Mouse (Mus musculus) forebrain, embryonic 10.5 days (tissue): ENCODE data around the gene Gm3404. TPM values are rescaled to one million over a fixed set of nuclear protein-coding genes. Genes with fewer than 3 reads are reported as not detected.
"Not testable (repeated sequence)": the region's sequence is repeated elsewhere in the genome, so short reads cannot be mapped to it uniquely, and the experiment has no call there.

Experiments
- DNase-seq: peaks from one replicate; pipeline ENCODE4 v3.0.0-alpha.2; 2017; ENCODE audit warnings: low spot score; ENCODE audit errors: extremely low spot score
- H3K27ac ChIP-seq: fragments of 300-500 bp; sonication (generic); 2 replicates; pipeline ENCODE4 v1.5.1; 2016; ENCODE audit warnings: mild to moderate bottlenecking
- H3K27me3 ChIP-seq: fragments of 300-500 bp; sonication (generic); 2 replicates; pipeline ENCODE4 v1.6.1; 2016; ENCODE audit warnings: mild to moderate bottlenecking; ENCODE audit not compliant: poor library complexity, severe bottlenecking
- H3K36me3 ChIP-seq: fragments of 300-500 bp; sonication (generic); replicated peaks from 2 replicates; pipeline ENCODE4 v1.6.1; 2016; ENCODE audit warnings: mild to moderate bottlenecking, moderate library complexity
- H3K4me1 ChIP-seq: fragments of 300-500 bp; sonication (generic); 2 replicates; pipeline ENCODE4 v1.6.1; 2016
- H3K4me3 ChIP-seq: fragments of 300-500 bp; sonication (generic); 2 replicates; pipeline ENCODE4 v1.5.1; 2016; ENCODE audit warnings: mild to moderate bottlenecking, moderate library complexity
- H3K9me3 ChIP-seq: fragments of 300-500 bp; sonication (generic); 2 replicates; pipeline ENCODE4 v1.6.1; 2016; ENCODE audit warnings: mild to moderate bottlenecking, moderate library complexity
- WGBS: fragments of 180-500 bp; shearing (Covaris S2); methylation state at CpG from one replicate; pipeline ENCODE4 v1.1.7; 2016; 5-methylcytosine and 5-hydroxymethylcytosine counted together
- polyA plus RNA-seq: library from polyadenylated mRNA; unstranded; fragments of >200 nt; fragmentation: Nextera tagmentation; extraction: Ambion mirVana; gene quantifications from 2 replicates; pipeline ENCODE4 v1.2.1, GENCODE M21; 2016

Gene Gm3404
- polyA plus RNA-seq: not detected in 2 replicates

DNA sequence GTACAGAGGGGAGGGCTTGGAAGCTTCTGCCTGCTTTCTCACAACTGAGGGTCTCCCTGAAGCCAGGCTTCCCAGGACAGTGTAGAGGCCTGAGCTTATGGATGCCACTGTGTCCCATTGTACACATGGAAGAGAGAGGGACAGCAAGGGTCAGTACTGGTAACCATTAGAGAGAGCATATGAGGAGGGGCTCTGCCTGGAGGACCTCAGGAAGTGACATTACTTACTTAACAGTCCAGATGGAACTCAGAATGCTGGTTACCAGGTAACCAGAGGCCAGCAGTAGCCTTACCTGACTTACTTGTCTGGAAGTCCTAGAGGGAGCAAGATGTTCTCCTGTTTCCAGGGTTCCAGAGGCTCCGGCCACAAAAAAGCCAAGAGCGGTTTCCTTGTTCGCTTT is at the start of gene Gm3404:
Gene Gm3404, plus strand, starts transcription at position 301 of the 400 bp plus-strand sequence.
- WGBS: 95% methylated on average over 3 of the region's 3 CpGs
- H3K27me3 ChIP-seq: not testable (repeated sequence)

DNA sequence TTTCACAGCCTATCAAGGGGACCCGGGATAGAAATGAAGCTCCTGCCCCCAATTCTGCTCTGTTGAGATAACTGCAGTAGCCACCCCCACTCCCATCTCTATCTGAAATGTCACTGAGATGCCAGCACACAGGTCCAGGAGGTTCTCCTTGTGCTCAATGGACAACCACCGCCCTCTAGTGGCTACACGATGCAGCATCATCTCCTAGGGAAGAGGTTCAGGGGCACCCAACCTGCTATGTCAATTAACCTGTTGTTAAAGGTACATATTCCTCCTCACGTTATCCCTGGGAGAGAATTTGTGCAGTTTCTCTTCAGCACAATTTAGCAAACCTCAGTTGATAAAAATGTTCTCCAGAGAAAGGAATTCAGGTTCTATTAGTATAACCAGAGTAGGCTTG is 46.0 kb upstream of the Gm3404 start:
- not testable (repeated sequence) for H3K4me3 ChIP-seq, H3K4me1 ChIP-seq, H3K27ac ChIP-seq, H3K36me3 ChIP-seq, H3K9me3 ChIP-seq, DNase-seq, H3K27me3 ChIP-seq
- WGBS: 16% methylated on average over 4 of the region's 4 CpGs

More for the DNA sequence above, at the start of gene Gm3404:
- not testable (repeated sequence) for H3K36me3 ChIP-seq, DNase-seq, H3K9me3 ChIP-seq, H3K4me1 ChIP-seq, H3K27ac ChIP-seq, H3K4me3 ChIP-seq

DNA sequence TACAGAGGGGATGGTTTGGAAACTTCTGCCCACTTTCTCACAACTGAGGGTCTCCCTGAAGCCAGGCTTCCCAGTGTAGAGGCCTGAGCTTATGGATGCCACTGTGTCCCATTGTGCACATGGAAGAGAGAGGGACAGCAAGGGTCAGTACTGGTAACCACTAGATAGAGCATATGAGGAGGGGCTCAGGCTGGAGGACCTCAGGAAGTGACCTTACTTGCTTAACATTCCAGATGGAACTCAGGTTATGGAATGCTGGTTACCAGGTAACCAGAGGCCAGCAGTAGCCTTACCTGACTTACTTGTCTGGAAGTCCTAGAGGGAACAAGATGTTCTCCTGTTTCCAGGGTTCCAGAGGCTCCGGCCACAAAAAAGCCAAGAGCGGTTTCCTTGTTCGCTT is 43.9 kb upstream of the Gm3404 start, which contains the start of gene Gm6408:
Gene Gm6408, plus strand, starts transcription at position 301 of the 400 bp plus-strand sequence.
- not testable (repeated sequence) for H3K27me3 ChIP-seq, DNase-seq, H3K36me3 ChIP-seq, H3K9me3 ChIP-seq, H3K4me3 ChIP-seq, H3K4me1 ChIP-seq, H3K27ac ChIP-seq
- 98% methylated on average over 3 of the region's 3 CpGs for WGBS

DNA sequence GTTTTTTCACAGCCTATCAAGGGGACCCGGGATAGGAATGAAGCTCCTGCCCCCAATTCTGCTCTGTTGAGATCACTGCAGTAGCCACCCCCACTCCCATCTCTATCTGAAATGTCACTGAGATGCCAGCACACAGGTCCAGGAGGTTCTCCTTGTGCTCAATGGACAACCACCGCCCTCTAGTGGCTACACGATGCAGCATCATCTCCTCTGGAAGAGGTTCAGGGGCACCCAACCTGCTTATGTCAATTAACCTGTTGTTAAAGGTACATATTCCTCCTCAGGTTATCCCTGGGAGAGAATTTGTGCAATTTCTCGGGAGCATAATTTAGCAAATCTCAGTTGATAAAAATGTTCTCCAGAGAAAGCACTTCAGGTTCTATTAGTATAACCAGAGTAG is 36.6 kb upstream of the Gm3404 start:
- not testable (repeated sequence) for H3K27ac ChIP-seq, H3K4me1 ChIP-seq, H3K36me3 ChIP-seq, H3K4me3 ChIP-seq, DNase-seq, H3K9me3 ChIP-seq, H3K27me3 ChIP-seq
- WGBS: 16% methylated on average over 3 of the region's 4 CpGs

DNA sequence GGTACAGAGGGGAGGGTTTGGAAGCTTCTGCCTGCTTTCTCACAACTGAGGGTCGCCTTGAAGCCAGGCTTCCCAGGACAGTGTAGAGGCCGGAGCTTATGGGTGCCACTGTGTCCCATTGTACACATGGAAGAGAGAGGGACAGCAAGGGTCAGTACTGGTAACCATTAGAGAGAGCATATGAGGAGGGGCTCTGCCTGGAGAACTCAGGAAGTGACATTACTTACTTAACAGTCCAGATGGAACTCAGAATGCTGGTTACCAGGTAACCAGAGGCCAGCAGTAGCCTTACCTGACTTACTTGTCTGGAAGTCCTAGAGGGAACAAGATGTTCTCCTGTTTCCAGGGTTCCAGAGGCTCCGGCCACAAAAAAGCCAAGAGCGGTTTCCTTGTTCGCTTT is 34.5 kb upstream of the Gm3404 start, which contains the start of gene Gm6370:
Gene Gm6370, plus strand, starts transcription at position 301 of the 400 bp plus-strand sequence.
- not testable (repeated sequence) for DNase-seq, H3K27ac ChIP-seq, H3K9me3 ChIP-seq, H3K27me3 ChIP-seq, H3K4me3 ChIP-seq, H3K36me3 ChIP-seq, H3K4me1 ChIP-seq
- WGBS: no CpG with 5 or more reads among the region's 5 CpGs

DNA sequence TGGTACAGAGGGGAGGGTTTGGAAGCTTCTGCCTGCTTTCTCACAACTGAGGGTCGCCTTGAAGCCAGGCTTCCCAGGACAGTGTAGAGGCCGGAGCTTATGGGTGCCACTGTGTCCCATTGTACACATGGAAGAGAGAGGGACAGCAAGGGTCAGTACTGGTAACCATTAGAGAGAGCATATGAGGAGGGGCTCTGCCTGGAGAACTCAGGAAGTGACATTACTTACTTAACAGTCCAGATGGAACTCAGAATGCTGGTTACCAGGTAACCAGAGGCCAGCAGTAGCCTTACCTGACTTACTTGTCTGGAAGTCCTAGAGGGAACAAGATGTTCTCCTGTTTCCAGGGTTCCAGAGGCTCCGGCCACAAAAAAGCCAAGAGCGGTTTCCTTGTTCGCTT is 23.5 kb upstream of the Gm3404 start, which contains the start of gene 4930449I24Rik:
Gene 4930449I24Rik, plus strand, starts transcription at position 301 of the 400 bp plus-strand sequence.
- WGBS: no CpG with 5 or more reads among the region's 5 CpGs
- not testable (repeated sequence) for H3K9me3 ChIP-seq, H3K4me3 ChIP-seq, H3K4me1 ChIP-seq, H3K36me3 ChIP-seq, H3K27me3 ChIP-seq, H3K27ac ChIP-seq, DNase-seq

DNA sequence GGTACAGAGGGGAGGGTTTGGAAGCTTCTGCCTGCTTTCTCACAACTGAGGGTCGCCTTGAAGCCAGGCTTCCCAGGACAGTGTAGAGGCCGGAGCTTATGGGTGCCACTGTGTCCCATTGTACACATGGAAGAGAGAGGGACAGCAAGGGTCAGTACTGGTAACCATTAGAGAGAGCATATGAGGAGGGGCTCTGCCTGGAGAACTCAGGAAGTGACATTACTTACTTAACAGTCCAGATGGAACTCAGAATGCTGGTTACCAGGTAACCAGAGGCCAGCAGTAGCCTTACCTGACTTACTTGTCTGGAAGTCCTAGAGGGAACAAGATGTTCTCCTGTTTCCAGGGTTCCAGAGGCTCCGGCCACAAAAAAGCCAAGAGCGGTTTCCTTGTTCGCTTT is 11.8 kb upstream of the Gm3404 start, which contains the start of gene Gm3402:
Gene Gm3402, plus strand, starts transcription at position 301 of the 400 bp plus-strand sequence.
- DNase-seq, H3K27me3 ChIP-seq, H3K4me1 ChIP-seq, H3K4me3 ChIP-seq, H3K36me3 ChIP-seq, H3K27ac ChIP-seq, H3K9me3 ChIP-seq: not testable (repeated sequence)
- WGBS: 88% methylated on average over 2 of the region's 5 CpGs

DNA sequence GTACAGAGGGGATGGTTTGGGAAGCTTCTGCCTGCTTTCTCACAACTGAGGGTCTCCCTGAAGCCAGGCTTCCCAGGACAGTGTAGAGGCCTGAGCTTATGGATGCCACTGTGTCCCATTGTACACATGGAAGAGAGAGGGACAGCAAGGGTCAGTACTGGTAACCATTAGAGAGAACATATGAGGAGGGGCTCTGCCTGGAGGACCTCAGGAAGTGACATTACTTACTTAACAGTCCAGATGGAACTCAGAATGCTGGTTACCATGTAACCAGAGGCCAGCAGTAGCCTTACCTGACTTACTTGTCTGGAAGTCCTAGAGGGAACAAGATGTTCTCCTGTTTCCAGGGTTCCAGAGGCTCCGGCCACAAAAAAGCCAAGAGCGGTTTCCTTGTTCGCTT is 11.7 kb downstream of the Gm3404 start, which contains the start of gene Gm3409:
Gene Gm3409, plus strand, starts transcription at position 301 of the 400 bp plus-strand sequence.
- H3K4me3 ChIP-seq, H3K27me3 ChIP-seq, H3K27ac ChIP-seq, H3K36me3 ChIP-seq, H3K9me3 ChIP-seq, H3K4me1 ChIP-seq, DNase-seq: not testable (repeated sequence)
- 89% methylated on average over 3 of the region's 3 CpGs for WGBS

DNA sequence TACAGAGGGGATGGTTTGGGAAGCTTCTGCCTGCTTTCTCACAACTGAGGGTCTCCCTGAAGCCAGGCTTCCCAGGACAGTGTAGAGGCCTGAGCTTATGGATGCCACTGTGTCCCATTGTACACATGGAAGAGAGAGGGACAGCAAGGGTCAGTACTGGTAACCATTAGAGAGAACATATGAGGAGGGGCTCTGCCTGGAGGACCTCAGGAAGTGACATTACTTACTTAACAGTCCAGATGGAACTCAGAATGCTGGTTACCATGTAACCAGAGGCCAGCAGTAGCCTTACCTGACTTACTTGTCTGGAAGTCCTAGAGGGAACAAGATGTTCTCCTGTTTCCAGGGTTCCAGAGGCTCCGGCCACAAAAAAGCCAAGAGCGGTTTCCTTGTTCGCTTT is 30.2 kb downstream of the Gm3404 start, which contains the start of gene Gm3415:
Gene Gm3415, plus strand, starts transcription at position 301 of the 400 bp plus-strand sequence.
- not testable (repeated sequence) for H3K27ac ChIP-seq, H3K9me3 ChIP-seq, H3K27me3 ChIP-seq, H3K4me3 ChIP-seq, DNase-seq, H3K4me1 ChIP-seq, H3K36me3 ChIP-seq
- no CpG with 5 or more reads among the region's 3 CpGs for whole genome bisulfite sequencing

DNA sequence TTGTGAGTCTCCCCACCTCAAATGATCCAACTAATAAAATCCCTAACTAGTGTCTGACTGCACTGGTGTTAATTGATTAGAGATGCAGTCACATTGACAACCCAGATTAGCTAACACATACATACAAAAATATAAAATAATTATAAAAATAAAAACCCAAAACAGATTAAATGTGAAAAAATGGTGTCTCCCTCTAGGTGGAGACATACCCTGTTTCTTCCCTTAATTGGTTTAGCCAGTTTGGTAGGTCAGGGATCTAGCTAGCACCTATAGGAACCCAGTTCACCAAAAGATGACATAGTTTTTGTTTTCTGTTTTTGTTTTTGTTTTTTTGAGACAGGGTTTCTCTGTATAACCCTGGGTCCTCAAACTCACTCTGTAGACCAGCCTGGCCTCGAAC is 38.7 kb downstream of the Gm3404 start:
- Histone ChIP-seq H3K4me1 (no peaks in the 10 kb centered on the region), H3K27ac (no peak overlapping the region), H3K27me3 (no peaks in the 10 kb centered on the region), H3K9me3 (0 out of 2 replicates have a peak, but pooled peaks cover 2% of the 10 kb centered on the region), H3K36me3 (no peaks in the 10 kb centered on the region), H3K4me3 (no peak overlapping the region)
- no peak for DNase-seq
- 79% methylated on average over 1 of the region's 1 CpGs for WGBS

DNA sequence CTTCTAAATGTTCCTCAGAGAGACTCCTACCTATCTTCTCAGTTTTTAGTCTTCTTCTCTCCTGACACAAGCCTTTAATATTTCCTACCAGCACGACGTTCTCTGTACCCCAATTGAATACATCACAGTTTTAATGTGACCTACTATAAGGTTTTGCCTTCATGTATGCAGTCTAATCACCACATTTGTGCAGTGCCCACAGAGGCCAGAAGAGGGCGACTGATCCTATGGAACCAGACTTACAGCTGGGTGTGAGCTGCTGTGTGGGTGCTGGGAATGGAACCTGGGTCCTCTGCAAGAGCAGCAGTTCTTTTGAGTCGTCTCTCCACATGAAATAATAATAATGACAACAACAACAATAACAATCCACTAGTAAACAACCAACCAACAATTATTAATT is 41.5 kb downstream of the Gm3404 start:
- DNase-seq: no peak
- Histone ChIP-seq H3K27me3 (no peaks in the 10 kb centered on the region), H3K27ac (no peak overlapping the region), H3K4me3 (no peak overlapping the region), H3K4me1 (no peaks in the 10 kb centered on the region), H3K36me3 (no peaks in the 10 kb centered on the region), H3K9me3 (0 out of 2 replicates have a peak, but pooled peaks cover 2% of the 10 kb centered on the region)
- WGBS: 59% methylated on average over 4 of the region's 4 CpGs

DNA sequence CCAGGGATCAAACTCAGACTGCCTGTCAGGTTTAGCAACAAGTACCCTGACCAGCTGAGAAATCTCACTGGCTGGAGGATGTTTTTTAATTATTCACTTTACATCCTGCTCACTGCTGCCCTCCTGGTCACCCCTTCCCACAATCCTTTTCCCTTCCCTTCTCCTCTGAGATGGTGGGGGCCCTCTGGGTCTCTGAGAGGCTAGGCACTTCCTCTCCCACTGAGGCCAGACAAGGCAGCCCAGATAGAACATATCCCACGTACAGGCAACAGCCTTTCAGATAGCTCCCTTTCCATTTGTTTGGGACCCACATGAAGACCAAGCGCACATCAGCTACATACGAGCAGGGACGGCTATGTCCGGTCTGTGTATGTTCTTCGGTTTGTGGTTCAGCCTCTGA is 44.6 kb downstream of the Gm3404 start:
- H3K36me3 ChIP-seq, H3K9me3 ChIP-seq, H3K4me1 ChIP-seq, H3K4me3 ChIP-seq, DNase-seq, H3K27ac ChIP-seq, H3K27me3 ChIP-seq: not testable (repeated sequence)
- 85% methylated on average over 6 of the region's 6 CpGs for WGBS

DNA sequence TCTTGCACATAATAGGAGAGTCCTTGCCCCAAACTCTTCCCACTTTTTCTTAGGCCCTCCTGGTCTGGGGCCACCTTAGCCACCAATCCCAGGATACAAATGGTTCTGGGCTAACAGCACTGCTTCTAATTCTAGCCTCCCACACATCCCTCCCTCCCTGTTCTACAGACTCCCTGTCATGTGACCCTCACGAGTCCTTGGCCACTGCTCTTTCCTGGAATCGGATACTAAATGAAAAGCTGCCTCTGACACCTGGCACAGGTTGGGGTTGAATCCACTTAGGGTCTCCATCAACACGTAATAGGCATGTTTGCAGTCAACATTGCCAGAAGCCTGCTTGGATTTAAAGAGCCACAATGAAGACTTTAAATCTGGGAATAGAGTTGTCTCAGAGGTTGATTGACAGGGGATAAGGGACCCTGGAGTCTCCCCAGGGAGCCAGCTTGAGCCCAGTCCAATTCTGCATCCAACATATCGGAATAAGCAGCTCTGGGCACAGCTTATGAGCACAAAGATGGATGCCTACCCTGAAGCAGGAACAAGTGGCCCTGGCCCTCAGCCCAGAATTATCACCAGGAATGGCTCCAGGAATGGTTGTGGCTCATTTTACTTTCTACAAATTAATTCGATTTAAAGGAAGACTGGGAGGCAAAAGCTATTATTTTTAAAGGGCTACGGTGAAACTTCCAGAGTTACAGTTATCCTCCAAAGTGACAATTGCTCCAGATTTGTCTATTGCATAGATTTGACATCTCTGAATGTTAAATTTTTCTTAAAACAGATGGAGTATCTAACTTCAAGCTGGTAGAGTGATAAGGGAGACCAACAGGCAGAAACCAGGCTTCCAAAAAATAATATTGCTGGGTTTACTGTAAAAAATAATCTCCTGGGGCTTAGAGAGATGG is 46.5 kb downstream of the Gm3404 start:
- not testable (repeated sequence) for DNase-seq
- WGBS: 82% methylated on average over 6 of the region's 6 CpGs

More for the DNA sequence above, 46.5 kb downstream of the Gm3404 start:
- not testable (repeated sequence) for H3K4me3 ChIP-seq, H3K9me3 ChIP-seq, H3K36me3 ChIP-seq, H3K27ac ChIP-seq, H3K27me3 ChIP-seq, H3K4me1 ChIP-seq
